Mouse (Mus musculus) liver, embryonic 14.5 days (tissue): ENCODE data around the gene Oit3.

Experiments used
- CTCF ChIP-seq: IDR thresholded peaks from 2 replicates; pipeline ENCODE4 v1.5.1; 2016; ENCODE audit warnings: antibody characterized with exemption, low read depth, control low read depth
- EP300 ChIP-seq: IDR thresholded peaks from 2 replicates; pipeline ENCODE4 v1.6.1; 2016; ENCODE audit warnings: antibody characterized with exemption, low read depth

DNA sequence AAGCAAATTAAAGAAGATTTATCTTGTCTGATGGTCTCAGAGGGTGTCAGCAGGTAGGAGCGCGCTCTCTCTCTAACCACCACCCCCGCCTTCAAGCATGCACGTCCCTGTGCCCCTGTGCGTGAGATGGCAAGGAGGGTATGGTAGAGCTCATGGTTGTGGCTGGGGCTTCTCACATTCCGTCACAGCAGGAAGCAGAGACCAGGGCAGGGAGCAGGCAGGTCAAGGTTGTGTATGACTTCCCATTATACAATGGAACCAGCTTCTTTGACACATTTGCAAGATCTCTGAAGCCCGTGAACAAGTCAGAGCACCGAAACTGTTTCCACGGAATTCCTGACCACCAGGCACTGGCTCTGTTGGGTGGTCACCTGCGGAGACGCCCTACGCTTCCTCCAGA lies 31.3 kb downstream of the Oit3 start:
- no peak for TF ChIP-seq CTCF
- no peak for TF ChIP-seq EP300
